Mouse (Mus musculus): ENCODE measurements around the gene Gm26661. TPM values are rescaled to one million over a fixed set of nuclear protein-coding genes. Genes with fewer than 3 reads are reported as not detected.

The Gm26661 gene
- not detected in 2 replicates for polyA plus RNA-seq (2015; fragmentation: Nextera tagmentation; extraction: Ambion mirVana)

- H3K4me3 ChIP-seq (ENCODE audit: low read depth, low read length): peak within 1 kb of the TSS; percentile 39
- H3K9ac ChIP-seq (ENCODE audit: low read depth, low read length): no peak within 1 kb of the TSS
- peak; percentile 13; the same call in 1 of the 2 replicates for ATAC-seq (ENCODE audit: low read depth)
Measured at GRCm38 (mm10) chr14:7791532-7792159, at the start of gene Gm26661. Gene Gm26661 (plus strand): TSS chr14:7791587.

GRCm38 (mm10) chr14:7748944-7749763 lies 42.2 kb upstream of the Gm26661 start:
- Histone ChIP-seq H3K4me1 (ENCODE audit: control insufficient read depth, low read depth, low read length) (no peaks in the 10 kb centered on the region), H3K36me3 (ENCODE audit: control insufficient read depth, insufficient read depth) (no peaks in the 10 kb centered on the region), H3K27me3 (ENCODE audit: control insufficient read depth, insufficient read depth, low read depth, low read length) (no peaks in the 10 kb centered on the region), H3K4me2 (ENCODE audit: low read depth, low read length) (no peak overlapping the region), H3K4me3 (ENCODE audit: low read depth, low read length) (no peak overlapping the region), H3K9me3 (replicated peaks; ENCODE audit: control insufficient read depth, low read length) (no peaks in the 10 kb centered on the region), H3K9ac (ENCODE audit: low read depth, low read length) (no peak overlapping the region), H3K27ac (ENCODE audit: low read length) (no peak overlapping the region)
- WGBS (ENCODE audit: insufficient replicate concordance): 29% methylated on average over 11 of the region's 11 CpGs
- no peak for ATAC-seq (ENCODE audit: low read depth)

More at GRCm38 (mm10) chr14:7791532-7792159, at the start of gene Gm26661:
- Histone ChIP-seq H3K9me3 (replicated peaks; ENCODE audit: control insufficient read depth, low read length) (no peaks in the 10 kb centered on the region), H3K4me1 (ENCODE audit: control insufficient read depth, low read depth, low read length) (no peaks in the 10 kb centered on the region; the same call in 1 of the 2 replicates), H3K27ac (ENCODE audit: low read length) (no peak within 1 kb of the TSS), H3K4me2 (ENCODE audit: low read depth, low read length) (peak within 1 kb of the TSS; percentile 58), H3K36me3 (ENCODE audit: control insufficient read depth, insufficient read depth) (no peaks in the 10 kb centered on the region), H3K27me3 (ENCODE audit: control insufficient read depth, insufficient read depth, low read depth, low read length) (peaks cover 11% of the 10 kb centered on the region)
- 4% methylated on average over 30 of the region's 30 CpGs for WGBS (ENCODE audit: insufficient replicate concordance)

GRCm38 (mm10) chr14:7749764-7750089 lies 41.7 kb upstream of the Gm26661 start:
- Histone ChIP-seq H3K27me3 (ENCODE audit: control insufficient read depth, insufficient read depth, low read depth, low read length) (no peaks in the 10 kb centered on the region), H3K9me3 (replicated peaks; ENCODE audit: control insufficient read depth, low read length) (no peaks in the 10 kb centered on the region), H3K9ac (ENCODE audit: low read depth, low read length) (no peak overlapping the region), H3K36me3 (ENCODE audit: control insufficient read depth, insufficient read depth) (no peaks in the 10 kb centered on the region), H3K27ac (ENCODE audit: low read length) (no peak overlapping the region), H3K4me1 (ENCODE audit: control insufficient read depth, low read depth, low read length) (no peaks in the 10 kb centered on the region), H3K4me3 (ENCODE audit: low read depth, low read length) (no peak overlapping the region), H3K4me2 (ENCODE audit: low read depth, low read length) (no peak overlapping the region)
- no peak for ATAC-seq (ENCODE audit: low read depth)
- WGBS (ENCODE audit: insufficient replicate concordance): 25% methylated on average over 4 of the region's 4 CpGs

- no peaks in the 10 kb centered on the region for H3K9me3 ChIP-seq (replicated peaks; ENCODE audit: control insufficient read depth, low read length)
- no peaks in the 10 kb centered on the region for H3K4me1 ChIP-seq (ENCODE audit: control insufficient read depth, low read depth, low read length)
- 6% methylated on average over 9 of the region's 9 CpGs for WGBS (ENCODE audit: insufficient replicate concordance)
- no peak overlapping the region for H3K4me2 ChIP-seq (ENCODE audit: low read depth, low read length)
- peak; percentile 73 for ATAC-seq (ENCODE audit: low read depth)
- no peaks in the 10 kb centered on the region for H3K36me3 ChIP-seq (ENCODE audit: control insufficient read depth, insufficient read depth)
- H3K27me3 ChIP-seq (ENCODE audit: control insufficient read depth, insufficient read depth, low read depth, low read length): no peaks in the 10 kb centered on the region
- H3K27ac ChIP-seq (ENCODE audit: low read length): no peak overlapping the region
- H3K9ac ChIP-seq (ENCODE audit: low read depth, low read length): no peak overlapping the region
- H3K4me3 ChIP-seq (ENCODE audit: low read depth, low read length): no peak overlapping the region
Measured at GRCm38 (mm10) chr14:7765569-7766314, 25.6 kb upstream of the Gm26661 start.

- WGBS (ENCODE audit: insufficient replicate concordance): 18% methylated on average over 24 of the region's 24 CpGs
Measured at GRCm38 (mm10) chr14:7773714-7774389, 17.5 kb upstream of the Gm26661 start.

GRCm38 (mm10) chr14:7786073-7786472 lies 5.3 kb upstream of the Gm26661 start:
- H3K4me3 ChIP-seq (ENCODE audit: low read depth, low read length): no peak overlapping the region
- WGBS (ENCODE audit: insufficient replicate concordance): 17% methylated on average over 13 of the region's 13 CpGs
- no peak overlapping the region for H3K9ac ChIP-seq (ENCODE audit: low read depth, low read length)
- H3K36me3 ChIP-seq (ENCODE audit: control insufficient read depth, insufficient read depth): no peaks in the 10 kb centered on the region
- no peak overlapping the region for H3K27ac ChIP-seq (ENCODE audit: low read length)
- peaks cover under 1% of the 10 kb centered on the region; the same call in 1 of the 2 replicates for H3K27me3 ChIP-seq (ENCODE audit: control insufficient read depth, insufficient read depth, low read depth, low read length)
- H3K9me3 ChIP-seq (replicated peaks; ENCODE audit: control insufficient read depth, low read length): no peaks in the 10 kb centered on the region
- no peaks in the 10 kb centered on the region; the same call in 1 of the 2 replicates for H3K4me1 ChIP-seq (ENCODE audit: control insufficient read depth, low read depth, low read length)
- ATAC-seq (ENCODE audit: low read depth): no peak
- H3K4me2 ChIP-seq (ENCODE audit: low read depth, low read length): no peak overlapping the region

More at GRCm38 (mm10) chr14:7773714-7774389, 17.5 kb upstream of the Gm26661 start:
- Histone ChIP-seq H3K4me1 (ENCODE audit: control insufficient read depth, low read depth, low read length) (no peaks in the 10 kb centered on the region), H3K9ac (ENCODE audit: low read depth, low read length) (peak overlapping the region; percentile 35; the same call in 1 of the 2 replicates), H3K4me2 (ENCODE audit: low read depth, low read length) (peak overlapping the region; percentile 60), H3K27ac (ENCODE audit: low read length) (no peak overlapping the region), H3K4me3 (ENCODE audit: low read depth, low read length) (peak overlapping the region; percentile 60), H3K27me3 (ENCODE audit: control insufficient read depth, insufficient read depth, low read depth, low read length) (no peaks in the 10 kb centered on the region), H3K36me3 (ENCODE audit: control insufficient read depth, insufficient read depth) (no peaks in the 10 kb centered on the region), H3K9me3 (replicated peaks; ENCODE audit: control insufficient read depth, low read length) (no peaks in the 10 kb centered on the region)
- ATAC-seq (ENCODE audit: low read depth): peak; percentile 48; the same call in 1 of the 2 replicates

GRCm38 (mm10) chr14:7789266-7790030 lies 1.9 kb upstream of the Gm26661 start:
- ATAC-seq (ENCODE audit: low read depth): no peak

GRCm38 (mm10) chr14:7791061-7791531 lies 291 bp upstream of the Gm26661 start:
- H3K4me1 ChIP-seq (ENCODE audit: control insufficient read depth, low read depth, low read length): no peaks in the 10 kb centered on the region; the same call in 1 of the 2 replicates
- 10% methylated on average over 19 of the region's 19 CpGs for WGBS (ENCODE audit: insufficient replicate concordance)
- no peaks in the 10 kb centered on the region for H3K36me3 ChIP-seq (ENCODE audit: control insufficient read depth, insufficient read depth)
- H3K9me3 ChIP-seq (replicated peaks; ENCODE audit: control insufficient read depth, low read length): no peaks in the 10 kb centered on the region
- H3K4me3 ChIP-seq (ENCODE audit: low read depth, low read length): peak overlapping the region; percentile 39
- H3K27ac ChIP-seq (ENCODE audit: low read length): no peak overlapping the region
- H3K9ac ChIP-seq (ENCODE audit: low read depth, low read length): no peak overlapping the region
- peak overlapping the region; percentile 58 for H3K4me2 ChIP-seq (ENCODE audit: low read depth, low read length)
- no peak for ATAC-seq (ENCODE audit: low read depth)
- H3K27me3 ChIP-seq (ENCODE audit: control insufficient read depth, insufficient read depth, low read depth, low read length): peaks cover 11% of the 10 kb centered on the region

More at GRCm38 (mm10) chr14:7789266-7790030, 1.9 kb upstream of the Gm26661 start:
- Histone ChIP-seq H3K4me2 (ENCODE audit: low read depth, low read length) (no peak overlapping the region), H3K27me3 (ENCODE audit: control insufficient read depth, insufficient read depth, low read depth, low read length) (peaks cover 11% of the 10 kb centered on the region), H3K36me3 (ENCODE audit: control insufficient read depth, insufficient read depth) (no peaks in the 10 kb centered on the region), H3K4me3 (ENCODE audit: low read depth, low read length) (no peak overlapping the region), H3K4me1 (ENCODE audit: control insufficient read depth, low read depth, low read length) (no peaks in the 10 kb centered on the region; the same call in 1 of the 2 replicates), H3K27ac (ENCODE audit: low read length) (no peak overlapping the region), H3K9me3 (replicated peaks; ENCODE audit: control insufficient read depth, low read length) (no peaks in the 10 kb centered on the region), H3K9ac (ENCODE audit: low read depth, low read length) (no peak overlapping the region)
- WGBS (ENCODE audit: insufficient replicate concordance): 60% methylated on average over 7 of the region's 7 CpGs
